Mouse (Mus musculus) frontal cortex, adult (tissue): ENCODE data around the gene Cav3.

Source experiments
- ATAC-seq: cut with Nextera tagmentation; 2 replicates; pipeline ENCODE4 v1.9.2; 2017; ENCODE audit warnings: mild to moderate bottlenecking, moderate library complexity, mixed read lengths; ENCODE audit not compliant: low TSS enrichment

Cav3 gene

GRCm38 (mm10) chr6:112459341-112459749, at the start of gene Cav3:
TSS of gene Cav3 (plus strand) at chr6:112459505.
- ATAC-seq = no peak

GRCm38 (mm10) chr6:112419333-112419732, 40.0 kb upstream of the Cav3 start:
- peak; percentile 66 for ATAC-seq

- ATAC-seq = no peak
Measured at GRCm38 (mm10) chr6:112420883-112421282, 38.4 kb upstream of the Cav3 start.

- peak; percentile 75 for ATAC-seq
Measured at GRCm38 (mm10) chr6:112423746-112424501, 35.4 kb upstream of the Cav3 start.

DNA sequence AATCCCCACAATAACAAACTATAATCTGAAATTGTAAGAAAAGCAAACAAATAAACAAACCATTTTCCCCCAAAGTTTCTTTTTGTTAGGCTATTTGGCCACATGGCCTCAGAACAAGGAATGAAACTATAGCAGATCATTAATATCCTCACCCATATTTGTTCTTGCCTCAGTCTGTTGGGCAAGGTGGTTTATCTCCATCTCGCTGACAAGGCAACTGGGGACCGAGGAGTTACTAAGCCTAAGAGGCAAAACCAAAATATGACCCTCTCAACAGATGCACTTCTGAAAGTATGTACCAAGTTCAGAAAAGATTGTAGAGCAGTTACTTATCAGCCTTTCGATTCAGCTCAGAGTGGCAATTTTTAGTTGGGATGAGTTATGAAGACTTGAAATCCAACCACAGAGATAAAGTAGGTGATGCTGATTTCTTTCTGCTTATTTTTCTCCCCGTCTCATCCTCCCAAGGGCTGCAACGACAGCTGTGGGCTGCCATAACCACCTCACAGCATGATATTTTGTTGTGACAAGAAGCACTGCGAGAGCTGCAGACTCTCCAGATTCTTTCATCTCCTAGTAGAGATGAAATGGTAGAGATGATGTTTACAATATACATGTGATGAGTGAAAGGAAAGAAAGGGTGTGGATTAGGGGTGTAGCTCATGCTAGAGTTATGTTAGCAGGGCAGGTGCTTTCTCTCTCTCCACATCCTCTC, 33.1 kb upstream of the Cav3 start:
- no peak for ATAC-seq

DNA sequence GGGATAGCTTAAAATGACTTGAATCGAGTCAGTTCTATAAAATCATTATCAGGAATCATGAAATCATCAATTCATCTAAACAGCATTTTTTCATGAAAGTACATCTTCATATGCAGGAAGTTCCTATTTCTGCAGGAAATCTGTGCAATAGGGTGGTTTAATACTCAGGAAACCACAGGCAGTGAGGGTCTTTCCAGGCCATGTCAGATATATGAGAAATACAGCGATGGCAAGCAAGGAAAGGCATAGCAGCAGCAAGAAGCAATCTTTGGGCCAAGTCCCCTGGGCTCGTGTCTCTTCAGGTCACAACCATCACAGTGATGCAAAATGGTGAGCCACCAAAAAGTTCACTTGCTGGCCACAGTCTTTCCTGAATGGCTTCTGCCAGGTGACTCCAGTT, 13.6 kb upstream of the Cav3 start:
- ATAC-seq = no peak

DNA sequence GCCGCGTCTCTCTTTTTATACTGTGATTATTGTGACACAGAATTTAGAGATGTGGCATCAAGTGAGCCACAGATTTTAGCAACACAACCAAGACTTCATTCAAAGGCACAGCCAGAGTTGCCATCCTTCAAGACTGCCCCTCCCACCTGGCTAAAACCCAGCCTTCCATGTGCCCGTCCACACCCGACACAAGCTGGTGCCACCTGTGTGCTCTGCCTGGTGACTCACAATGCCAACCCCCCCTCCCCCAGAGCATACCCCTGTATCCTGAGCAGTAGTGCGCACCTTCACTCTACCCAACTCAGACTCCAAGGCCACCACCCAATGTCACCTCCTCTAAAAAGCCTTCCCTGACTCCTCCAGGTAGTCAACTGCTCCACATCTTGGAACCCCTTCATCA, 2.2 kb downstream of the Cav3 start:
- ATAC-seq = no peak

- ATAC-seq = no peak
Measured at GRCm38 (mm10) chr6:112463331-112463730, 4.0 kb downstream of the Cav3 start.

GRCm38 (mm10) chr6:112465441-112465840, 6.1 kb downstream of the Cav3 start:
- ATAC-seq = peak; percentile 45; the same call in 1 of the 2 replicates

- no peak for ATAC-seq
Measured at GRCm38 (mm10) chr6:112466001-112466400, 6.7 kb downstream of the Cav3 start.

DNA sequence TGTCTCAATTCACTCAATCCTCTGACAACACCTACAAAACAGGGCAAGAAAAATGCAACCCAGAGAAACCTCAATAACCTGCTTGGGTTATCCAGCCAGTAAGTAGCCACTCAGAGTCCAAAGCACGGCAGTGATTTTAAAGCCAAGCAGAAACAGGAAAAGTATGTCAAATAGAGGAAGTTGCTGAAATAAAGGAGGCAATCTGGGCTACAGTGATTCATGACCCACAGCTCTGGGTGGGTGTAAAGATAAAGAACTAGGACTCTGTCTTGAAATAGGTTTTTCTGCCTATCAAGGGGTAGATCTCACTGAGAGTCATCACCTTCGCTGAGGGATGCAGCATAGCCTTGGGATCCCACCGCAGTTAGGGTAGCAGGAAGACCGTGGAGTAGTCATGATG, 12.3 kb downstream of the Cav3 start:
- ATAC-seq = 0 out of 2 replicates have a peak, but pooled peaks have one; percentile 27

DNA sequence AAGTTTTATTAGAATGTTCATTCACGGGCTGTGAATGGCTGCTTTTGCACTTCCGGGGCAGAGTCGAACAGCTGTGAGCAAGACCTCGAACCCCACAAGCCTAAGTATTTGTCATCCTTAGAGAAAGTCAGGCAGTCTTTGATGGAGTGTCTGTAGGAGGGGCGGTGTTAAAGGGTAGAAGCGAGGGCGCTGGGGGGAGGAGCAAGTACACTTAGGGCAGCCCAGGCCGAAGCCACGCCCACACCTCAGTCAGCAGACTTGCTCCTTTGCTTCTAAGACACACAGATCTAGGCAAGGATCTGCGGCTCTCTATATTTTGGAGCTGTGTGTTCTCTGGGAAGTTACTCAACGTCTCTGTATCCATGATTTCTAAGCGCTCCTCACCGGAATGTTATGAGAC, 20.6 kb downstream of the Cav3 start:
- ATAC-seq = no peak

DNA sequence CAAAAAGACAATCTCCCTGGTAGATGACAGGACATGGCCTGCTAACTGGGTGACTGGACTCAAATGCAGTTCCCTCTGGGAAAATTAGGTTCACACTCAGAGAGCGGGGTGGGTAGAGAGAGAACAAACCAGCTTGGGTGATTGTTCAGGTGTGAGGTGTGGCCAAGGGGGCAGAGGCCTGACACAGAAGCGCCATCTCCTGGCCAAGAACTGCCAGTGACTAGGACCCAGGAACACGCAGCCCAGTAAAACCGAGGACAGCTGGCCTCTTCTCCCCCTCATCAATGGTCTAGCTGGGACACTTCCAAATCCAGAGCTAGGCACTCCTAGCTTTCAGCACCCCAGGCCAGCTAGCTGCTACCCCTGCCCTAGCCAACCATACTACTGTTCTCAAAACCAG, 25.0 kb downstream of the Cav3 start:
- ATAC-seq = peak; percentile 83

DNA sequence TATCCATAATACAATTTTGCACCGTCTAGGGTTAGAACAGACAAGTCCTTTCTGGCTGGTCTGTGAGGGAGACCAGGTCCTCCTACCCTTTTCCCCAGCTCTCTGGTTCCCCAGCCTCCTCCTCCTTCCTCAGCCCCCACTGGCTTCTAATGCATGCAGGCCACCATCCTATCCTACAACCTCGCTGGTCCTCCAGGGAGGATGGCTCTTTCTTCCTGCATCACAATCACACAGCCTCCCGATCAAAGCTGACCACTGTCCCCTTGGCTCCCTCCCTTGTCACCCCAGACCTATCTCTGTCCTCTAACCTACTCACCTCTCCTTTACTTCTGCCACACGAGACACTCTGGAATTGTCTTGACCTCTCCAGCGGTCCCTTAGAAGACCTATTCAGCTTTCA, 28.7 kb downstream of the Cav3 start:
- ATAC-seq = no peak

GRCm38 (mm10) chr6:112488821-112489180, 29.5 kb downstream of the Cav3 start:
- ATAC-seq = no peak

- no peak for ATAC-seq
Measured at GRCm38 (mm10) chr6:112489181-112489909, 30.0 kb downstream of the Cav3 start.

GRCm38 (mm10) chr6:112489910-112490559, 30.7 kb downstream of the Cav3 start, which contains the start of gene Oxtr:
TSS of gene Oxtr (minus strand) at chr6:112489943.
- ATAC-seq = no peak

DNA sequence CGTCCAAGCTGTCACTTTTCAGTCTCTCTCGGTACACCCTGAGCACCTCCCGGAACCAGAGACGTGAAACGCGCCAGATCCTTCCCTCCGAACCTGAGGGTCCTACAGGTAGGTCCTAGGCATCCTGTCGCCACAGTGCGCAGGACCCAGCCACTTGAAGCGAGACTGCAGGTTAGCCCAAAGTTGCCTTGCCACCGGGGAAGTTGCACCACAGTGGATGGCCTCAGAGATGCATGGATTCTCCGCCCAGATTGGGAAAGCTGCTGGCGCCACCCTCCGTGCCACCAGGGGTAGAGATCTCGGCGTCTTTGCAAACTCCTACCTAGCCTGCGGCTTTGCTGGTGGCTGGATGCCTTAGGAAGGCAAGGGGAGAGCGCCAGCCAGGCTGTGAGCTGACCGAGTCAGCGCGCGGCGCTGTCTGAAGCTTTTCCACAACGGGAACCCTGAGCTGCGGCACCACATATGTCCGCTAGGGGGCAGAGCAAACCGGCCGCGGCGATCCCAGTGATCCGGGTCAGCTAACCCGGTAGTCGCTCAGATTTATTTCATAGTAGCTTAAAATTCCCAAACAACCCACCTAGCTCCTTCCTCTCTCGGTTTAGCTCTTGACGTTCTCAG, 31.4 kb downstream of the Cav3 start:
- ATAC-seq = peak; percentile 92

DNA sequence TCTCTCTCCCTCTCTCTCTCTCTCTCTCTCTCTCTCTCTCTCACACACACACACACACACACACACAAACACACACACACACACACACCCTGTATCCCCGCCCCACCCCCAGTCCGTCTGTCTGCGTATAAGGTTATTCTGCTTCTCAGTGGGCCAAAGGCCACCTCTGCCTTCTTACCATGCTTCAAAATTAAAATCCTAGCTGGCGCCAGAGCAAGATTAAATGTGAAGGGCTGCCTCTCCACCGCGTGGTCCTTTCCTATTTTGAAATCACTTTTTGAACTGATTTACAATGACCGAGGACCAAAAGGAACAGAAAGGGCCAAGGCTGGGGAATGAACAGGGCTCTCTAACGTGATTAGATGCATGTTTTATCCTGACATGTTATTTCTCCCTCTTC, 32.2 kb downstream of the Cav3 start:
- ATAC-seq = no peak

GRCm38 (mm10) chr6:112492656-112493055, 33.4 kb downstream of the Cav3 start:
- ATAC-seq = no peak

- no peak for ATAC-seq
Measured at GRCm38 (mm10) chr6:112493371-112493770, 34.1 kb downstream of the Cav3 start.
